Mouse (Mus musculus) ES-E14 (cell line): ENCODE data around the gene Nkain2.

ENCODE experiments used
- MAFK ChIP-seq: IDR thresholded peaks from 2 replicates; pipeline ENCODE4 v1.6.1; 2014; ENCODE audit warnings: mild to moderate bottlenecking, low read depth, low read length, inconsistent platforms; ENCODE audit not compliant: insufficient read depth
- ZNF384 ChIP-seq: IDR thresholded peaks from 2 replicates; pipeline ENCODE4 v1.6.1; 2012; ENCODE audit warnings: low read depth, low read length, inconsistent platforms

GRCm38 (mm10) chr10:32283690-32284089, 606.6 kb downstream of the Nkain2 start:
- TF ChIP-seq MAFK = no peak
- TF ChIP-seq ZNF384 = no peak
